Mouse (Mus musculus): Measurements from ENCODE around the gene Galnt2. TPM values are rescaled to one million over a fixed set of nuclear protein-coding genes. Genes with fewer than 3 reads are reported as not detected.

The Galnt2 gene
- total RNA-seq, 1 experiment from 2014 or later = 42.6 TPM

GRCm38 (mm10) chr8:124368213-124368612 lies 137.0 kb downstream of the Galnt2 start:
- ATAC-seq (replicated peaks in 1 of 2; ENCODE audit: insufficient read depth in 1 of 2, low FRiP score in 2 of 2, low TSS enrichment in 1 of 2, low read depth in 1 of 2, poor library complexity in 2 of 2, severe bottlenecking in 2 of 2) = peak; percentile 76 to 82

- no peak for ATAC-seq (replicated peaks in 1 of 2; ENCODE audit: insufficient read depth in 1 of 2, low FRiP score in 2 of 2, low TSS enrichment in 1 of 2, low read depth in 1 of 2, poor library complexity in 2 of 2, severe bottlenecking in 2 of 2)
Observed at GRCm38 (mm10) chr8:124370422-124371183, 139.4 kb downstream of the Galnt2 start.

DNA sequence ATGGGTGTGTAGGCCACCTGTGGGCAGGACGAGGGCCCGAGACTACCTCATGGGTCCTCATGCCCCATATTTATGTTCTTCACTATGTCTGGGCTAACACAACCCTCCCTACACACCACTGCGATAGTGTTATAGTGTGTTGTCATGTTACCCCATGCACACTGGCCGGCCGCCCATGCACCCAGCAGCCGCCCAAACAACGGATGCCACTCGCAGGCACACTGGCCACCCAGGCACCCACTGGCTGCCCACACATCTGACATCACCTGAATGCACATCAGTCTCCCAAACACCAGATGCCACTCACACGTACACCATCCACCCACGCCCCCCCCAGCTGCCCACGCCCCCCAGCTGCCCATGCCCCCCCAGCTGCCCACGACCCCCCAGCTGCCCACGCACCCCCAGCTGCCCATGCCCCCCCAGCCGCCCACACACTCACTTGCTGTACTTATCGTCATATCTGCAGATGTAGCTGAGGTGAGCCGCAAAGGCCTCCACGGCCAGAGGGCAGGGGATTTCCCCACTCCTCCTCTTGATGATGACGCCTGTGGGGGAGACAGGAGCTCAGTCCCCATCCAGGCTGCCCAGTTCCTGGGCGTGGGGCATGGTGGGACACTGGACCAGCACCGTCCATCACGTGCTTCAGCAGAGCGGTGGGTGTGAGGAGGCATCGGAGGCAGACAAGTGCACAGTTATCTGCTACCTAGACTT lies 140.4 kb downstream of the Galnt2 start:
- ATAC-seq (replicated peaks in 1 of 2; ENCODE audit: insufficient read depth in 1 of 2, low FRiP score in 2 of 2, low TSS enrichment in 1 of 2, low read depth in 1 of 2, poor library complexity in 2 of 2, severe bottlenecking in 2 of 2) = no peak

DNA sequence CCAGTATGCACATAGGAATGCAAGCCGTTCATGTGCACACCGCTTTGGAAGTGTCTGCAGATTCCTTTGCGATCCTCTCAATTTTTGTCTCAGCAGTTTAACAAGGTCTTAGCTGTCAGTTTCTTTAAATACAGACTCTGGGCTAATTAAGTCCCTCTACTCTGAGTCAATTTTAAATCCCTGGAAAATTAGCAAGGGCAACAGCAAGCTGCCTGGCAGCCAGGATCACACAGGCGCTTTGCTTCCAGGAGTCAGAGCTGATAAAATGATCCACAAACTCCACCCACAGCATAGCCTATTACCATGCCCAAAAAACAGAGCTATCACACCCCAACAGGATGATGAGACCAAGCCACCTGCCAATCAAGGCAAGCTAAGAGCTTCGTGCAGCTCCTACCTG lies 142.6 kb downstream of the Galnt2 start:
- ATAC-seq (replicated peaks in 1 of 2; ENCODE audit: insufficient read depth in 1 of 2, low FRiP score in 2 of 2, low TSS enrichment in 1 of 2, low read depth in 1 of 2, poor library complexity in 2 of 2, severe bottlenecking in 2 of 2) = no peak

GRCm38 (mm10) chr8:124375168-124375567 lies 144.0 kb downstream of the Galnt2 start:
- 0 out of 4 replicates have a peak, but pooled peaks of 1 of the 2 experiments have one; percentile 22 for ATAC-seq (replicated peaks in 1 of 2; ENCODE audit: insufficient read depth in 1 of 2, low FRiP score in 2 of 2, low TSS enrichment in 1 of 2, low read depth in 1 of 2, poor library complexity in 2 of 2, severe bottlenecking in 2 of 2)

GRCm38 (mm10) chr8:124375727-124376126 lies 144.5 kb downstream of the Galnt2 start:
- peak; percentile 28 to 37; a peak in 1 of 4 replicates for ATAC-seq (replicated peaks in 1 of 2; ENCODE audit: insufficient read depth in 1 of 2, low FRiP score in 2 of 2, low TSS enrichment in 1 of 2, low read depth in 1 of 2, poor library complexity in 2 of 2, severe bottlenecking in 2 of 2)

GRCm38 (mm10) chr8:124376406-124376805 lies 145.2 kb downstream of the Galnt2 start:
- no peak for ATAC-seq (replicated peaks in 1 of 2; ENCODE audit: insufficient read depth in 1 of 2, low FRiP score in 2 of 2, low TSS enrichment in 1 of 2, low read depth in 1 of 2, poor library complexity in 2 of 2, severe bottlenecking in 2 of 2)

GRCm38 (mm10) chr8:124379289-124379688 lies 148.1 kb downstream of the Galnt2 start:
- no peak for ATAC-seq (replicated peaks in 1 of 2; ENCODE audit: insufficient read depth in 1 of 2, low FRiP score in 2 of 2, low TSS enrichment in 1 of 2, low read depth in 1 of 2, poor library complexity in 2 of 2, severe bottlenecking in 2 of 2)

- ATAC-seq (replicated peaks in 1 of 2; ENCODE audit: insufficient read depth in 1 of 2, low FRiP score in 2 of 2, low TSS enrichment in 1 of 2, low read depth in 1 of 2, poor library complexity in 2 of 2, severe bottlenecking in 2 of 2) = no peak
Observed at GRCm38 (mm10) chr8:124382235-124382634, 151.0 kb downstream of the Galnt2 start.

GRCm38 (mm10) chr8:124384336-124384735 lies 153.1 kb downstream of the Galnt2 start:
- ATAC-seq (replicated peaks in 1 of 2; ENCODE audit: insufficient read depth in 1 of 2, low FRiP score in 2 of 2, low TSS enrichment in 1 of 2, low read depth in 1 of 2, poor library complexity in 2 of 2, severe bottlenecking in 2 of 2) = no peak

DNA sequence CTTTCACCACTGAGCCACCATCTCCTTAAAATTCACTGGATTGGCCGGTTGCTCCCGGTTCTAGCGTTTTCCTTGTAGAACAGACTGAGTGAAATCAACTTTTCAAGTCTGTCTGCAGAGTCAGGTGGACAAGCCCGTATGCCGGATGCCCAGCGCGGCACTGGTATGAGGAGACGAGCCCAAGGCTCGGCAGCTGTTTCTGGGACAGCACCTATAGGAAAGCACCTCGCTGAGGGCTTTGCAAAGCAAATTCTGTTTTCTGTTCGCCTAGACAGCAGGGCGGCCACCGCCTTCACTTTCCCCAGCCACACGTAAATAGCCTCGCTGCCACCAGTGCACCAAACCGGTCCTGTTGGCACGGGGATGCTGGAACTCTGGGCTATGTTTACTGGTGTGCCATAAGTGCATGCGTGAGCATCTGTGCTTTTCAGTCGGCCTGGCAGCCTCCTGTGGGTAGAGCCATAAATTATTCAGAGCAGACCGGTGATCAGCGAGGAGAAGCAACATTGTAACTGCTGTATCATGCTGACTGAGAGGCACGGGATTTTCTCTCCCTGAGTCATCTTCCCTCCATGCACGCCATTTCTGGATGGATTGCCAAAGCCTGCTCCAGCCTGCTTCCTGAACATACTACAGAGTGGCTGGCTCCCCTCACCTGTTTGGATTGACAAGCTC lies 155.2 kb downstream of the Galnt2 start:
- ATAC-seq (replicated peaks in 1 of 2; ENCODE audit: insufficient read depth in 1 of 2, low FRiP score in 2 of 2, low TSS enrichment in 1 of 2, low read depth in 1 of 2, poor library complexity in 2 of 2, severe bottlenecking in 2 of 2) = no peak

- no peak for ATAC-seq (replicated peaks in 1 of 2; ENCODE audit: insufficient read depth in 1 of 2, low FRiP score in 2 of 2, low TSS enrichment in 1 of 2, low read depth in 1 of 2, poor library complexity in 2 of 2, severe bottlenecking in 2 of 2)
Observed at GRCm38 (mm10) chr8:124389495-124389894, 158.3 kb downstream of the Galnt2 start.

- no peak for ATAC-seq (replicated peaks in 1 of 2; ENCODE audit: insufficient read depth in 1 of 2, low FRiP score in 2 of 2, low TSS enrichment in 1 of 2, low read depth in 1 of 2, poor library complexity in 2 of 2, severe bottlenecking in 2 of 2)
Observed at GRCm38 (mm10) chr8:124391191-124391590, 160.0 kb downstream of the Galnt2 start.

GRCm38 (mm10) chr8:124392271-124393012 lies 161.3 kb downstream of the Galnt2 start:
- ATAC-seq (replicated peaks in 1 of 2; ENCODE audit: insufficient read depth in 1 of 2, low FRiP score in 2 of 2, low TSS enrichment in 1 of 2, low read depth in 1 of 2, poor library complexity in 2 of 2, severe bottlenecking in 2 of 2) = no peak

DNA sequence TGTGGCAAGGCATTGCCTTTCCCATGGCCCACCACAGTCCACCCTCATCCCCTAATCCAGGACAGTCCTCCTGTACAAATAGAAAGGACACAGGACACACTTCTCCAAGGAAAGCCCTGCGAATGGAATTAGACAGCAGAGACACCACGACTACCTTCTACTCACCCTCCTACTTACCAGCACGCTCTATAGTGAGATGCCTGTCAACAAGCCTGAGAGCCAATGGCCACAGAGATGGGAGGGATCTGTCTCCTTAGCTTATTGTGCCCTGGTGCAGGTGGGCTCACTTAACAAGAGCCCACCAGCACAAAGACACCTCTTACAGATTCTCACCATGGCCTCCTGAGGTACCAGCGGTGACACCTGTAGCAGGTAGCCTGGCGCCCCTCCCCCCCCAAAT lies 161.8 kb downstream of the Galnt2 start:
- no peak for ATAC-seq (replicated peaks in 1 of 2; ENCODE audit: insufficient read depth in 1 of 2, low FRiP score in 2 of 2, low TSS enrichment in 1 of 2, low read depth in 1 of 2, poor library complexity in 2 of 2, severe bottlenecking in 2 of 2)

DNA sequence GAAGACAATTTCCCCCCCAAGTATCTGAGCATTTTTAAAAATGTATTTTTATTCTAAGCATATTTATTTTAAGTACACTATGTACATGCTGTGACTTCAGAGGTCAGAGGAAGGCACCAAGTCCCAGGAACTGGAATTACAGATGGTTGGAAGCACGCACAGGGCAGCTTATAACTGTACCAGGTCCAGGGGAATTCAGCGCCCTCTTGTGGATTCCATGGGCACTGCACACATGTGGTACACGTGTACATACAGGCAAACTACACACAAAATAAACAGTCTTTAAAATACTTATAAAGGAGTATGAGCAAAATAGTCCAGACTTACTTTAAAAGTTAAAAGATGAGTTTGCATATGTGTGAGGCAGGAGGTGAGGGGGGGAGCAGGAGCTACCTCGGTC lies 162.7 kb downstream of the Galnt2 start:
- ATAC-seq (replicated peaks in 1 of 2; ENCODE audit: insufficient read depth in 1 of 2, low FRiP score in 2 of 2, low TSS enrichment in 1 of 2, low read depth in 1 of 2, poor library complexity in 2 of 2, severe bottlenecking in 2 of 2) = no peak

DNA sequence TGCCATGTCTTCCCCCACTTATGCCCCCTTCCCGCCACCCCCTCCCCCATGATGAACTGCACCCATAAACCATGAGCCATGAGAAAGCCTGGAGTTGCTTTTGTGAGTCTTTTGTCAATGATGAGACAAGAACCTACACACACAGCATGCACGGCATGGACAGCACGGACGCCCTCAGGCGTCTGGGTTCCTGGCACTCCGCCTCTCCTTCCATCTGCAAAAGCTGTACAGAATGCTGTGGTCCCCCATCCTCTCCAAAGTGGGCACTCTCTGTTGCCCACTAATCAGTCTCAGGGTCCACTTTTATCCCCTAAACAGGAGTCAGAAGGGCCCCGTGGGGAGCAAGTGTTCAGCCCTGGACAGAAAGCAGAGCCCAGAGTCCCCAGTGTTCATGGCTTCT lies 163.8 kb downstream of the Galnt2 start:
- ATAC-seq (replicated peaks in 1 of 2; ENCODE audit: insufficient read depth in 1 of 2, low FRiP score in 2 of 2, low TSS enrichment in 1 of 2, low read depth in 1 of 2, poor library complexity in 2 of 2, severe bottlenecking in 2 of 2) = no peak

All from hematopoietic stem cell, adult 5-6 weeks (primary cell).